In genomic region chr5:16187931-16188330, GRCm38 (mm10) we compare ENCODE assay signal across 14 mouse cellular contexts.
DNase-seq lines count a peak whose midpoint lies in the region; ATAC-seq and TF ChIP-seq lines count a peak whose summit lies in the region.
"Had no signal": no experiment of that assay in that cellular context is flagged by ENCODE, and none has a peak within 500 bp of the region (broad histone marks: within the 10 kb centered on the region; RNA-seq: fewer than 3 reads in every experiment).

No protein-coding gene starts in this region.

- H3K27me3 ChIP-seq in kidney, embryonic 14.5 days (ENCODE audit: control insufficient read depth, insufficient read depth, low read length): no peaks in the 10 kb centered on the region
- no peaks in the 10 kb centered on the region for H3K27me3 ChIP-seq in lung, embryonic 14.5 days (ENCODE audit: insufficient read depth, low read length)
- H3K27me3 ChIP-seq: forebrain, embryonic 15.5 days; limb, embryonic 12.5 days; midbrain, embryonic 12.5 days had no signal

- H3K36me3 ChIP-seq in kidney, embryonic 14.5 days (ENCODE audit: control insufficient read depth, insufficient read depth, low read length): no peaks in the 10 kb centered on the region
- H3K36me3 ChIP-seq in lung, embryonic 14.5 days (ENCODE audit: insufficient read depth): no peaks in the 10 kb centered on the region
- H3K36me3 ChIP-seq: forebrain, embryonic 15.5 days; limb, embryonic 12.5 days; midbrain, embryonic 12.5 days had no signal

- H3K4me3 ChIP-seq in kidney, embryonic 14.5 days (ENCODE audit: low read length): no peak overlapping the region
- H3K4me3 ChIP-seq in lung, embryonic 14.5 days (ENCODE audit: low read depth, low read length): no peak overlapping the region
- H3K4me3 ChIP-seq: forebrain, embryonic 15.5 days; limb, embryonic 12.5 days; midbrain, embryonic 12.5 days had no signal

- H3K9ac ChIP-seq in kidney, embryonic 14.5 days (ENCODE audit: low read depth, low read length): no peak overlapping the region
- no peak overlapping the region for H3K9ac ChIP-seq in lung, embryonic 14.5 days
- H3K9ac ChIP-seq: forebrain, embryonic 15.5 days; limb, embryonic 12.5 days; midbrain, embryonic 12.5 days had no signal

- no peaks in the 10 kb centered on the region for H3K9me3 ChIP-seq in kidney, embryonic 14.5 days (ENCODE audit: control insufficient read depth, low read length)
- H3K9me3 ChIP-seq in lung, embryonic 14.5 days (ENCODE audit: low read depth, low read length): no peaks in the 10 kb centered on the region
- H3K9me3 ChIP-seq: forebrain, embryonic 15.5 days; limb, embryonic 12.5 days; midbrain, embryonic 12.5 days had no signal

- H3K4me1 ChIP-seq in kidney, embryonic 14.5 days (ENCODE audit: control insufficient read depth, insufficient read depth, low read length): no peaks in the 10 kb centered on the region
- H3K4me1 ChIP-seq in lung, embryonic 14.5 days (ENCODE audit: insufficient read depth): no peaks in the 10 kb centered on the region
- H3K4me1 ChIP-seq: forebrain, embryonic 15.5 days; limb, embryonic 12.5 days; midbrain, embryonic 12.5 days had no signal

- DNase-seq in adrenal gland, adult 8-10 months: peak; percentile 51
- DNase-seq in adrenal gland, postnatal 4 days (ENCODE audit: low spot score in 2 of 2): no peak
- peak; percentile 5 for DNase-seq in kidney, adult 11 months
- peak; percentile 5 for DNase-seq in 3T3-L1 (ENCODE audit: low read depth, low spot score)
- peak; percentile 27 for DNase-seq in lung, embryonic 14.5 days
- DNase-seq in left cerebral cortex, adult 9 months (ENCODE audit: low spot score in 2 of 2): no peak
- no peak for DNase-seq in cerebellum, adult 8-10 months
- DNase-seq: cerebellum, adult 18-20 months; gastrocnemius, postnatal 36 days; right cerebral cortex, postnatal 14 days had no signal

- no peak overlapping the region for H3K27ac ChIP-seq in kidney, embryonic 14.5 days (ENCODE audit: low read depth, low read length)
- H3K27ac ChIP-seq in lung, embryonic 14.5 days (ENCODE audit: low read depth): no peak overlapping the region
- H3K27ac ChIP-seq: forebrain, embryonic 15.5 days; limb, embryonic 12.5 days; midbrain, embryonic 12.5 days had no signal

- no peak for ATAC-seq in kidney, embryonic 14.5 days (ENCODE audit: low FRiP score, low TSS enrichment)
- ATAC-seq in lung, embryonic 14.5 days (ENCODE audit: insufficient read depth): no peak
- ATAC-seq: forebrain, embryonic 15.5 days had no signal

- TF ChIP-seq CTCF in lung, embryonic 14.5 days (IDR thresholded peaks at IDR 0.05; ENCODE audit: low read depth): no peak

- WGBS in kidney, embryonic 14.5 days: 45% methylated on average over 3 of the region's 3 CpGs
- 23% methylated on average over 3 of the region's 3 CpGs for WGBS in lung, embryonic 14.5 days

- no peak overlapping the region for H3K4me2 ChIP-seq in kidney, embryonic 14.5 days (replicated peaks; ENCODE audit: low read depth, low read length)
- H3K4me2 ChIP-seq in lung, embryonic 14.5 days: no peak overlapping the region
- H3K4me2 ChIP-seq: forebrain, embryonic 15.5 days; limb, embryonic 12.5 days; midbrain, embryonic 12.5 days had no signal

Comparison
In these comparisons a context has a peak if more than half of its experiments do, and no peak if none do; other contexts are left out.
1. DNase-seq: peak in adrenal gland, adult 8-10 months (single experiment), kidney, adult 11 months (single experiment), 3T3-L1 (single experiment) and lung, embryonic 14.5 days (single experiment); none in adrenal gland, postnatal 4 days (0 of 2), left cerebral cortex, adult 9 months (0 of 2) and cerebellum, adult 8-10 months (single experiment).